Mouse (Mus musculus) ovary, postnatal 14 days (tissue): ENCODE results near the gene Herc4.

Experiments
- DNase-seq: peaks from one replicate; pipeline ENCODE4 v3.0.0; 2022; ENCODE audit warnings: low spot score

The Herc4 gene

DNA sequence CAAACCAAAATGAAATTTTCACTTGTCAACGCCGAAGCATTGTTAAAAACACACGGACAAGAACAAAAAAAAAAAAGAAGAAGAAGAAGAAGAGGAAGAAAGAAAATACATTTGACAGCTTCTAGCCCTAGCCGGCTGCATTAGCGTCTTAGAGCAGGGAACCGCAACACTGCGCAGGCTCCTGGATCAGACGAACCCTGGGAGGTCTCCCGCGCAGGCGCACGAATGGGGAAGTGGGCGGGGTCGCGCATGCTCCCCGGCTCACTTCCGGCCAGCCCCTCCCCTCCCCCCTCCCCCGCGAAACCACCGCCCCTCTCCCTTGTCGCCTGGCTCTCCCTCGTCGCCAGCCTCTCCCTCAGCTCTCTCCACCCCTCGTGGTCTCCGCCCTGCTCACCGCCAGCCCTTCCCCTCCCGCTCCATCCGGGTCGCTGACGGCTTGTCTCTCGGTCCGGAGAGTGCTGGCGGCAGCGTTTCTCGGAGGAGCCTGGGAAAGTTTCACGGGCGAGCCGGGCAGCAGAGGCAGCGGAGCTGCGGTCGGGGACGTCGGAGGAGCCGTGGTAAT, at the start of gene Herc4:
Gene Herc4, plus strand, starts transcription at position 318 of the 562 bp plus-strand sequence.
- peak; percentile 92 for DNase-seq

DNA sequence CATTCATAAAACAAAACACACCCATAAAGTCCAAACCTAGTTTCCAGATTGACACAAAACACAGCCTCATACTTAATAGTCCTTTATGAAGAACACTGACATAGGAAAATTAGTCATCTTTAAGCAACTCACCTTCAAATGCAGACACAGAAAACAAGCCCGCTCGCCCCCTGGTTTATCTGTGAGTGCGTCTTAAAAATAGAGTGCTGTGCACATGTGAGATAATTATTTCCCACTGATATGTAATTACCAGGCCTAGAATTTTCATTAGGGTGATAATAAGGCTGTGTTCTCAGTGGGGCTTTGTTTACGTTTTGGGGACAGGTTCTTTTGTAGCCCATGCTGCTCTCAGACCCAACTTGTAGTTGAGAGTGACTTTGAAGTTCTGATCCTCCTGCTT, 44.6 kb upstream of the Herc4 start:
- DNase-seq, result no peak

DNA sequence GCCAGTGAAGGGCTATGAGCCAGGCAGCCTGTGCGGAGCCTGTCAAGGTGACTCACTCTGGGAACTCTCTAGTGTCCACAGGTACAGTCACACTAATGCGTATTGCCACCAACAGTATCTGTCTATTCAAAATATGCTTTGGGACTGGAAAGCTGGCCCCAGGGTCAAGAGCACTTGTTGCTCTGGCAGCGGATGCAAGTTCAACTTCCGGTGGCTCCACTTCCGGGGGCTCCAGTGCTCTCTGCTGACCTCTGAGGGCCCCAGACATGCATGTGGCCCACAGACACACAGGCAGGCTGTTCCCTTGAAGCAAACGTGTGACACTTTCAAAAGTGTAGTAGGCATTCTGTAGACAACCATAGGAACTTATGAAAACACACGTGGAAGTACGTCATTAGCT, 42.1 kb upstream of the Herc4 start:
- DNase-seq, result no peak

DNA sequence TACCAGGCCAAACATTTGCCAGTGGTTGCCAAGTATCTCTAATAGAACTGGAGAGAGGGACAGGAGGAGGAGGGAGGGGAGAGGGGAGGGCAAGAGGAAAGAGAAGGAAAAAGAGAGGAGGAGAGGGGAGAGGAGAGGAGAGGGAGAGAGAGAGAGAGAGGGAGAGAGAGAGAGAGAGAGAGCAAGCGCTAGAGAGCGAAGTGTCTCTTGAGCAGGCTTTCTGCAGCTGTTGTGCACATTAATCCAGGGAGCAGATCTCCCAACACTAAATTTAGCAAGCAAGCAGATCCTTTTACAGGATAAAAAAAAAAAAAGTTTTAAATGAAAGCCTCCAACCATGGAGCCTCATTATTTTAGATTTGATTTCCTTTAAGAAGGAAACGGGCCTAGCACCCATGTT, 40.6 kb upstream of the Herc4 start:
- DNase-seq, result no peak

DNA sequence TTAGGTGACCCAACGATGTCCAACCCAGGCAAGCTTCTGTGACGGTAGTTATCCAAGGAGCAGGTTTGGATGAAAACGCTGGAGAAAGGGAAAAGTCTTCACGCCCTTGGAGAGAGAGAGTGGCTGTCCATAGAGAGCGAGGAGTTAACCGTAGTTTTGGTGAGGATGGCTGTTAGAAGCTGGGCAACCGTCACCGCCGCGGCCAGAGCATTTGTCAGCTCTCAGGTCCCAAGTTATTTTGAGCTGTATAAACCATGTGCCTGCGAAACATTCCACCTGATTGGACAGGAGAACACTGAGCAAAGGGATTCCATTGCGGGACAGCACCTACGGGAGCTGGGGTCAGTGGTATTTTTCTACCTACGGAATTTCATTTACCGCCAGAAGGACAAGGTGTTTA, 39.9 kb upstream of the Herc4 start, which contains the start of gene Mypn:
Gene Mypn, minus strand, starts transcription at position 225 of the 400 bp plus-strand sequence.
- DNase-seq, result no peak

DNA sequence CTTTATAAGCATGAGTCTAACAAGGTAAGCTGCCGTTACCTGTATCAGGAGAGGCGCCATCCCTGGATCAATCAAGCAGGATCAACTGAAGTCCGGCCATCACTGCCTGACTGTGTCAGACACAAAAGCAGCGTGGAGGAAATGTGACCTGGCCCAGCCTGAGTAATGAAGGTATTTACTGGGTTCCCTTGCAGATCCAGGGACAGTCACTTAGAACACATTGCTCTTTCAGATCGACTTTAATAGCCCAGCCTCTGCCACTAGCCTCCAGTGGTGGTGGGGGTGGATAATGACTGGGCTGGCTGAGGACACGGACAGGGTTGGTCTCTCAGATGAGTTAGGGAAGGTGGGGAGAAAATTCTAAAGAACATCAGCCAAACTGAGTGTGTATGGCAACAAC, 34.7 kb upstream of the Herc4 start:
- no peak for DNase-seq

DNA sequence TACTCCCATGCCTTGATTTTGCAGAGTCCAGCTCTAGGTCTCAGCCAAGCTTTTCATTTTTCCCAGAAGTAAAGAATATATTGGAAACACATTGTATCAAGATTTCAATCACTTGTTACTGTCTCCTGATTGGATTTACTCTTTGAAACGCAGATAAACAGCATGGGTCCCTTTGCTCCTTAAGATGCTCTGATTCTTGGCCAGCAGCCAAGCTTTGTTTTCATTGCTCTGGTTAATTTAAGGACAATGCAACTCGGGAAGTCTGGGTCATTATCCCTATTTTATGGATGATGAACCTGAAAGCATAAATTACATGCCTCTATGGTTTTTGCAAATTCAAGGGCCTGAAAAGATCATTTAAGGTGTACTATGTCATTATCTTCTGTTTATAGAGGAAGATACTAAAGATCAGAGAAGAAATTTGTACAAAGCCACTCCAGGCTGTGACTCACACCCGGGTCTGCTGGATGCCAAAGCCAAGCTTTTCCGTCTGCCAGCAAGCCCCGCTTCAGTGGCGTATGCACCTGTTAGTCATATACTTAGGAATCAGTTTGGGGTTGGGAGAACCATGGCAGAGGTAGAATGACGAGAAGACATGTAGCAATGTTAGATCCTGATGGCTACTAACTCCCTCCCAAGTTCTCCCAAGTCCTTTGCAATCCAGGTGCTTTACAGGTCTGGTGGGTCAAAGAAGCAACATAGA, 22.4 kb upstream of the Herc4 start:
- no peak for DNase-seq

DNA sequence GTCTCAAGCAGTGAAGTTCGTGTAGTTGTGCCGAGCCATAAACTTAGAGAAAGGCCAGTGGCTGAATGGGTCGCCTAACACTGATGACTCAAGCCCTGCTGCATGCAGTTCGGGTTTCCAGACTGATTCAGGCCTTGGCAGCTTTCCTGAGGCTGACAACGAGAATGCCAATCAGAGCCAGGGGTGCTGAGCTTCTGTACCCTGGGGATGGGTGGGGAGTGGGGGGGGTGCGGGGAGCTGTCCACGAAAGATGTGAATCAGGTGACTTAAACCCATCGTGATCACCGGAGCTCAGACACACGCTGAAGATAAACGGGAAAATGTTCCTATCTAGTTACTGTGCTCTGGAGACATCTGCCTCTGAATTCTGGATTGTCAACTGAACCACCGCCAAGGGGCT, 19.3 kb upstream of the Herc4 start:
- no peak for DNase-seq

DNA sequence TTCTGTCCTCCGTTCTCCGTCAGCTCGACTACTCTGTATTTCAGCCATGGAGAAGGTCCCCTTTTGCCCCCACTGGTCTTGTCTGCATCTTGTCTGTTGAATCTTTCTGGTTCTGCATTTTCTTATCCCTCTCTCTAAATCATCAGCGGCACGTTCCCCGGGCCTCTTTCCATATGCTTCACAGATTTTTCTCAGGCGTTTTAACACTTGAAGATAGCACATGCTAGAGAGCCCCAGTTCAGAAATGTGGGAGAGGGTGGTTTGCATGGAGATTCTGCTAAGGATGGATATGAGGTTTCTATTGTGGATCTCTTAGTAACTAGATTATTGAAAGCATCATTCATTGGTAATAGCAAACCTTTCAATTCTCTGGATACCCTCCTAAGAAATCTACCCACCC, 13.3 kb upstream of the Herc4 start:
- no peak for DNase-seq

DNA sequence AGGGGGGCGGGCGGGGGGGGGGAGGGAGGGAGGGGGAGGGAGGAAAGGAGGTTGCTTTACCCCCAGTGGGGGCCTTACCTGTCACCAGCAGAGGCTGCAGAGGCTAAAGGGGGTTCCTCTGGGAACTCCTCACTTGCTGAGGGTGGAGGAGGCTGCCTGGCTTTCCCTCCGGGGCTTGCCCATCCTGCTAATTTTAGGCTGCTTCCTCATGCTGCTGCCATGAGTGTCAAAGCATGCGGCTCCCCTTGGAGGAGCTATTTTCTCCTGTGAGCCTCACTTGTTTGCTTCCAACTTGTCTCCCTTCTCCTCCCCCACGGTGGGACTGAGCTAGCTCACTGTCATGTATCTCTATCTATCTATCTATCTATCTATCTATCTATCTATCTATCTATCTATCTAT, 12.8 kb upstream of the Herc4 start:
- DNase-seq, result no peak

DNA sequence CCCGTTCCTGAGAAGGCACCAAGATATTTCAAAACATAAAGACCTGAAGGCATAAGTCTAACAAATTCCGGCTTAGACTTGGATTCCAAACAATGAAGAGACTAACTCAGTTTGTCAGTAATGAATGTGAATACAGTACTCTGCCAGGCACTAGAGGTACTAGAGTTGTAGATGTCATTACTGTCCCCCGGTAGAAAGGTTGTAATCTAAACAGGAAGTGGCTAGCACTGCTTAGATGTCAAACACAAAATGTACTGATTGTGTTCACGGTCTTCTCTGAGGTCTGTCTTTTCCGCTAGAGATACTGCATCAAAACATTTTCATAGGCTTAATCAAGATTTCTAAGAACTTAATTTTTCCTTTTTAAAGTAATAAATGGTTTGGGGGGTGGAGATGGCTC, 12.0 kb upstream of the Herc4 start:
- no peak for DNase-seq

DNA sequence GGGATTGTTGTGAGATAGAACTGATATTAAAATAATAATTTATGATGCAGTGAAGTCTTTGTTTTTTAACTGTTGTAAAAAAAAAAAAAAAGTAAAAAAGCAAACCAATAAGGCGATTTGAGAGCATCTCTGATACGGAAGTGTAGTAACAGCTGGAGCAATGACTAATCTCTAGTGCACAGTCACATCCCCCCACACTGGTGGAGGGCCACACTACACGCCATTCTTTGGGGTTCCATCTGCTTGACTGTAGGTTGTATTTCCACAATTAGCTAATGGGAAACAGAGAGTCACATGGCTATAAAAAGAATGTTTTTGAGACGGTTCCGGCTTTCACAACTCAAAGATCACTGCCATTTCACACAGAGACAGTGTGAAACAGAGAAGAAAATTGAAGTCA, 9.5 kb upstream of the Herc4 start:
- no peak for DNase-seq

DNA sequence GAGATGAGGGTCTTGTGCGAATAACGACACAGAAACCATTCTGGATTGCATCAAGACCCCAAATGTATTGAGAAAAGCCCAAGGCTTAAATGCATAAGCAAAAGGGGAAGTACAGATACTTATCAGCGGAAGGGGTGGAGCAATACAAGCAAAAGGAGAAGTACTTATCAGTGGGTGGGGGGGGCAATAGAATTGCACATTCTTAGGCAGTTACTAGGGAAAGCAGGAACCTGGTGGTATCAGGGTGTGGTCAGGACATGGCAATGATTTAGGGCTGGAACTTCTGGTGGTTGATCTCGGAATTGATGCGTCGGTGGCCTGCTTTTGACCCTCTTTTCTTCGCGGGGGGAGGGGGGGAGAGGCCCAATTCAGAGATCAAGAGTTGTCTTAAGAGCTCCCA, 7.7 kb upstream of the Herc4 start:
- no peak for DNase-seq

DNA sequence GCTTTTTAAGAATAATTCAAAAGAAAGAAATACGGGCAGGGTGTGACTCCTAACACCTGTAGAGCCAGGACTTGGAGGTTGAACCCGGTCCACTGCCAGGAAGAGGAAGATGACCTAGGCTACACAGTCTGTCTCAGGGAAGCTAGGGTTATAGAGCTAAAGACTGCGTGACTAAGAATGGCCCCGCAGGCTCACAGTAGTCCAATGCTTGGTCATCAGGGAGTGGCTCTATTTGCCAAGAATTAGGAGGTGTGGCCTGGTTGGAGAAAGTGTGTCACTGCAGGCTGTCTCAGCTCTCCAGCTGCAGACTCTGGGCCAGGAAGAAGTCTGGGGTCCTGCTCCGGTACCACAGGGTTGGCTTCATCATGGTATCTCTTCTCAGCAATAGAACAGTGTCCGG, 6.9 kb upstream of the Herc4 start:
- no peak for DNase-seq

DNA sequence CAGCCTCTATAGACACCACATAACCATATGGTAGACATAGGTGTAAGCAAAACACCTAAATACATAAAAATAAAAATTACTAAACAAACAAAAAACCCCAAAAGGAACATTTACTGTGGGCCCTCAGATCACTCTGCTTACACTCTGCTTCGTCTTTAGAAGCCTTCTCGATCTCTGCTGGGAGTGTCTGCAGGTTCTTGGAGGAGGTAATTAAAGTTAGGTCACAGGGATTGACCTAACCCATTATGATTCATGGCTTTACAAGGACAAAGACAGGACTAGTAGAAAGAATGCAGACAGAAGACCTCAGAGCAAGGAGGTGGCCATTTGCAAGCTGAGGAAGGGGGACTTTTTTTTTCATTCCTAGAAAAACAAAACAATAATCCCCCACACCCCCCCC, 6.4 kb upstream of the Herc4 start:
- no peak for DNase-seq

DNA sequence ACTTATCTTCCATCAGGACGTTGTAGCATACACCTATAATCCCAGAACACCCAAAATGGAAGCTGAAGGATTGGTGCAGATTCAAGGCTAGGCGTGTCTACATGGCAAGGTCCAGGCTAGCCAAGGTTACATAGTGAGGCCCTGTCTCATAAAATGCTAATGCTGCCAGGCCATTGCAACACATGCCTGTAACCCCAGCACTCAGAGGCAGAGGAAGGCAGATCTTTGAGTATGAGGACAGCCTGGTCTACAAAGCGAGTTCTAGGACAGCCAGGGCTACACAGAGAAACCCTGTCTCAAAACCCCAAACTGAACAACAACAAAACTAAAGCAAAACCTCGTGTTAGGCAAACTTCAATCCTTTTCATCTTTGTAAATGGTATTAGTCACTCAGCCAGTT, 5.5 kb upstream of the Herc4 start:
- DNase-seq, result no peak

DNA sequence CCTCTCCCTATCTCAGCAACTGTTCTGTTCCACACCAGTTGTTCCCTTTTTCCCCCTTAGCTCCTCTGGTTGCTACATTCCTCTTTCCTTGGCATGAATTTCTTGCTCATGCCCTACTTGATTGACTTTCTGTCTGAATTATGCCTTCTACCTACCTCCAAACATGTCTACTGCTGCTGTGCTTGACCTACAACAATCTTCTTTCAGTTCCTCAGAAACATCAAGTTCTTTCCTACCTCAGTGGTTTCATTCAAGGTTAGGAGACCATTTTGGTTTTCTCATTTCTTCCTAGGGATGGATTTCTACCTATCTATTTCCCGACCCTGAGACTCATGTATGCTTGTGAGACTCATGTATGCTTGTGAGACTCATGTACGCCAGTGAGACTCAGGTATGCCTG, 3.8 kb upstream of the Herc4 start:
- DNase-seq, result no peak

DNA sequence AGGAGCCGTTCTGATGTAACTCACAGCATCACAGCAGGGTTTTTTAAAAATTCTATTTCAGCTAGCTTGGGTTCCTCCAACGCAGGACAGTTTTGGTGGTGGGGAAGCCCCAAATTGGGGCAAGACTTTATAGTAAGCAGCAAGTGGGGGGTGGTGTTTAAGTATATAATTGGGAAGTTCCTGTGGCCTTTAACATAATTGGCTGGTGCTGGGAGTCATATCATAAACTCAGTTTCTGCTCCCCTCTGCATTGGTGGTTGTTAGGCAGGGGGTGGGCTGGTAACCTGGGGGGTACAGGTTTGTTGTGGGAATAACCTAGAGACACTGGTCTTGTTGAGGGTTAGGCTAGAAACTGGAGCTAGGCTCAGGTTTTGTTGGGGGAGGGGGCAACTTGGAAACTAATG, 2.7 kb upstream of the Herc4 start:
- DNase-seq, result no peak

DNA sequence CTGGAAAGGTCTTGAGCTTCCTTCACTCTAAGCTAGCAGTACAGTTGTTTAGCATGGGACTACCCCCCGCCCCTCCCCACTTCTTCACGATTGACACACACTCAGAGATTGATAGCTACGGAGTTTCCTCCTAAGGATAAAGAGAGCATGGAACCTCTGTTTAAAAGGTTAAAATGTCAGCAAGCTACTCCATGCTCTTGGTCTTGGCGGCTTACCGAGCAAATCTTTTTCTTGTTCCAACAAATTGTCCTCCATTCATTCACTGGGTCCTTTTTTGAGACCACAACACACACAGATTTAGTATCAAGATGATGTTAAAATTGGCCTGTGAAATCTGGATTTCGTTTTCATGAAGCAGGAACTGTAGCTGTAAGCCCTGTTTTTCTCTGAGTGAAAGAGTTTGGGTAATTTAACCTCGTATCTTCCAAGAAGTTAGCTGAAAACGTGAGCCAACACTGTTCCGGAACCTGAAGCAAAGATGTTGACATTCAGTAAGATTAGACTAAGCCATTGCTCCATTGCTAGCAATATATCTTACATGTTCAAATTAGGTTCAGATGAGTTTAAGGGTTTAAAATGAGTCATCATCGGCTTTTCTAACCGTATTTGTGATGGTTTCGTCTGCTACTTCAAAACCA, 693 bp upstream of the Herc4 start:
- DNase-seq, result no peak

DNA sequence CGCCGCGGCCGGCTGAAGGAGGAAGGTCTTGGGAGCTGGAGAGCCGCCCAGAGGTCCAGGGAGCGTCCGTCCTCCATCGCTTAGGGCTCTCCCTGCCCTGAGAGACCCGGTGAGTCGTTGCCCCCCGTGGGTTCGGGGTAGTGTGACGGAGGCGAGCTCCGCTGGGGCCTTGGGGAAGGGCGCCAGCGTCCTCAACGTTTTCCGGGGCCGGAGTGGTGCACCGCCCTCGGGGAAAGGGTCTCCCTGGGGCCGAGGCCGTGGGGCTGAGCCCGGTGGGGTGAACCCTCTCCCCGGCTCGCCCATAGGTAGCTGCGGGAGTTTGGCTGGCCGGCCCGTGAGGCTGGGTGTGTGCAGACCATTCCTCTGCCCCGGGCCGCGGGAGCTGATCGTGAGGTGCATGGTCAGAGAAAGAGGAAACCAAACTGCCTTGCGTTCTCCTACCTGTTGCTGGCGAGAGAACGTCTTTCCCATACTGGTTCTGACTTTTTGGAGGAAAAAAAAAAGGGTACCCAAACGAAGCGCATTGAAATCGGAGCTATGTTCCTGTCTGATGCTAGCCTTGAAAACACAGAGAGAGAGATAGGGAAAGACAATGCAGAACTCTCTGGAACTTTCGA, 553 bp downstream of the Herc4 start:
- no peak for DNase-seq

DNA sequence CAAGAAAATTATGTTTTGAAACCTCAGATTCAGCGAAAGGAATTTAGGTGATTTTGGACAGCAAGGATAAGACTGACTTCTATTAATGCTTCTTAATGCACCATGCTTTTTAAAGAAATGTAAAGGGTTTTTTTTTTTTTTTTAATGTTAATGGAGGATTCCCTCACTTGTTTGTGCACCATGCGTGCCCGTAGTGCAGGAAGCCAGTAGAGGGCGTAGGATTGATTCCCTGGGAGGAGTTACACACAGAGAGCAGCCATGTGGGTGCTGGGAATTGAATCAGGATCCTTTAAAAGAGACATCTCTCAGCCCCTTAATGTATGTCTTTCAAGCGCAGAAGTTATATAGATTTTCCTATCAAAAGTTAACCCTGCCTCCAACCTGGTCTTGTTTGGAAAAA, 1.1 kb downstream of the Herc4 start:
- no peak for DNase-seq

DNA sequence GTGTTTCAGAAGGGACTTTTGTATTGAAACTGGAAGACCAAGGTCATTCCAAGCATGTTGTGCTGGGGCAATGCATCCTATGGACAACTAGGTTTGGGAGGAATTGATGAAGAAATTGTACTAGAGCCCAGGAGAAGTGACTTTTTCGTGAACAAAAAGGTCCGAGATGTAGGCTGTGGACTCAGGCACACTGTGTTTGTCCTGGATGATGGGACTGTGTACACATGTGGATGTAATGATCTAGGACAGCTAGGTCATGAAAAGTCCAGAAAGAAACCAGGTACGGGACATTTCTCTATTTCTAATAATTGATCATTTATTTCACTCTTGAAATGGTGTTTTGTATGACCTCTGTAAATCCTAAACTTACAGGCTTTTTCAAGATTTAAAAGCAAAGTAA, 2.2 kb downstream of the Herc4 start:
- no peak for DNase-seq

DNA sequence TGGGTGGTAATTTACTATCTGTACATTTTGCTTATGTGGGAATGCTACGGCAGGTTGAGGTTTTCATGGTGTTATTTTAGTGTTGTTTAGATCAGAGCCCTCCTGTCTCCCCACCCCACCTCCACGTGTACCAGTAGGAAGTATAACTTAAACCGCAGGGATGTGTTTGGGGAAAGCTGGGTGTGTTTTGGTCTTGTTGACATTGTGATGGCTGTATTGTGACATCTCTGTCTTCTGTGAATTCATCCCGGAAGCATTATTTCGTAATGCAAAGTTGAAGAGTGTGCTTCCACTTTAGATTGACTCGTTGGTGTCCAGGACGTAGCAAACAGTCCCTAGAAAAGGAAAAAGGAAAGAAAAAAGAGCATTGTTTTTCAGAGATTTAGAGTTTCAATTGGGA, 3.8 kb downstream of the Herc4 start:
- no peak for DNase-seq
